Mouse (Mus musculus) heart, embryonic 10.5 days (tissue): ENCODE data around the gene Bcas3. TPM values are rescaled to one million over a fixed set of nuclear protein-coding genes. Genes with fewer than 3 reads are reported as not detected.

Experiments
- DNase-seq: peaks from one replicate; pipeline ENCODE4 v3.0.0-alpha.2; 2017; ENCODE audit warnings: low spot score
- H3K27ac ChIP-seq: fragments of 300-500 bp; sonication (generic); 2 replicates; pipeline ENCODE4 v1.5.1; 2016; ENCODE audit warnings: mild to moderate bottlenecking
- H3K27me3 ChIP-seq: fragments of 300-500 bp; sonication (generic); 2 replicates; pipeline ENCODE4 v1.6.1; 2016; ENCODE audit warnings: mild to moderate bottlenecking; ENCODE audit not compliant: poor library complexity, insufficient read depth, severe bottlenecking
- H3K36me3 ChIP-seq: fragments of 300-500 bp; sonication (generic); 2 replicates; pipeline ENCODE4 v1.6.1; 2016; ENCODE audit warnings: mild to moderate bottlenecking, moderate library complexity
- H3K4me1 ChIP-seq: fragments of 300-500 bp; sonication (generic); 2 replicates; pipeline ENCODE4 v1.6.1; 2016; ENCODE audit warnings: mild to moderate bottlenecking
- H3K4me3 ChIP-seq: fragments of 300-500 bp; sonication (generic); 2 replicates; pipeline ENCODE4 v1.5.1; 2016; ENCODE audit warnings: mild to moderate bottlenecking, moderate library complexity
- H3K9me3 ChIP-seq: fragments of 300-500 bp; sonication (generic); 2 replicates; pipeline ENCODE4 v1.6.1; 2016; ENCODE audit warnings: mild to moderate bottlenecking, moderate library complexity
- WGBS: fragments of 180-500 bp; shearing (Covaris S2); methylation state at CpG from one replicate; pipeline ENCODE4 v1.1.7; 2016; 5-methylcytosine and 5-hydroxymethylcytosine counted together
- polyA plus RNA-seq: library from polyadenylated mRNA; unstranded; fragments of >200 nt; fragmentation: Nextera tagmentation; extraction: Ambion mirVana; gene quantifications from 2 replicates; pipeline ENCODE4 v1.2.1, GENCODE M21; 2016

The Bcas3 gene
- polyA plus RNA-seq, 1 experiment from 2014 or later = 22.4 TPM

- WGBS = 40% methylated on average over 12 of the region's 12 CpGs
- Histone ChIP-seq H3K36me3 (no peaks in the 10 kb centered on the region), H3K4me1 (peaks cover 52% of the 10 kb centered on the region), H3K4me3 (0 out of 2 replicates have a peak overlapping the region, but pooled peaks have one; percentile 12), H3K27ac (peak overlapping the region; percentile 79), H3K9me3 (no peaks in the 10 kb centered on the region), H3K27me3 (no peaks in the 10 kb centered on the region)
- no peak for DNase-seq
Measured at GRCm38 (mm10) chr11:85644027-85644747, 291.2 kb downstream of the Bcas3 start.

- 56% methylated on average over 6 of the region's 6 CpGs for WGBS
- DNase-seq = no peak
- Histone ChIP-seq H3K4me3 (no peak overlapping the region), H3K4me1 (peaks cover 47% of the 10 kb centered on the region), H3K36me3 (no peaks in the 10 kb centered on the region), H3K27ac (peak overlapping the region; percentile 79), H3K27me3 (no peaks in the 10 kb centered on the region), H3K9me3 (no peaks in the 10 kb centered on the region)
Measured at GRCm38 (mm10) chr11:85644748-85645060, 291.7 kb downstream of the Bcas3 start.

- no peak overlapping the region for H3K27ac ChIP-seq
- no peaks in the 10 kb centered on the region for H3K27me3 ChIP-seq
- H3K9me3 ChIP-seq = no peaks in the 10 kb centered on the region
- H3K4me1 ChIP-seq = peaks cover 44% of the 10 kb centered on the region
- WGBS = 75% methylated on average over 7 of the region's 7 CpGs
- H3K36me3 ChIP-seq = no peaks in the 10 kb centered on the region
- no peak overlapping the region for H3K4me3 ChIP-seq
- DNase-seq = no peak
Measured at GRCm38 (mm10) chr11:85645152-85645835, 292.3 kb downstream of the Bcas3 start.

GRCm38 (mm10) chr11:85648893-85649292 is 295.9 kb downstream of the Bcas3 start:
- Histone ChIP-seq H3K4me3 (no peak overlapping the region), H3K27ac (no peak overlapping the region), H3K27me3 (no peaks in the 10 kb centered on the region), H3K9me3 (no peaks in the 10 kb centered on the region), H3K4me1 (peaks cover 21% of the 10 kb centered on the region), H3K36me3 (no peaks in the 10 kb centered on the region)
- DNase-seq = no peak
- 66% methylated on average over 3 of the region's 3 CpGs for WGBS

- Histone ChIP-seq H3K27me3 (no peaks in the 10 kb centered on the region), H3K36me3 (no peaks in the 10 kb centered on the region), H3K4me1 (peaks cover 16% of the 10 kb centered on the region), H3K9me3 (no peaks in the 10 kb centered on the region), H3K27ac (no peak overlapping the region), H3K4me3 (no peak overlapping the region)
- DNase-seq = no peak
- WGBS = 89% methylated on average over 9 of the region's 9 CpGs
Measured at GRCm38 (mm10) chr11:85649373-85649772, 296.4 kb downstream of the Bcas3 start.

GRCm38 (mm10) chr11:85657471-85657870 is 304.5 kb downstream of the Bcas3 start:
- 0 out of 2 replicates have a peak, but pooled peaks cover 4% of the 10 kb centered on the region for H3K27me3 ChIP-seq
- H3K4me1 ChIP-seq = peaks cover 8% of the 10 kb centered on the region; the same call in 1 of the 2 replicates
- DNase-seq = no peak
- 79% methylated on average over 4 of the region's 4 CpGs for WGBS
- H3K36me3 ChIP-seq = no peaks in the 10 kb centered on the region
- no peaks in the 10 kb centered on the region for H3K9me3 ChIP-seq
- no peak overlapping the region for H3K4me3 ChIP-seq
- peak overlapping the region; percentile 18; the same call in 1 of the 2 replicates for H3K27ac ChIP-seq

- Histone ChIP-seq H3K4me1 (peaks cover 8% of the 10 kb centered on the region; the same call in 1 of the 2 replicates), H3K4me3 (no peak overlapping the region), H3K36me3 (no peaks in the 10 kb centered on the region)
Measured at GRCm38 (mm10) chr11:85660304-85660703, 307.3 kb downstream of the Bcas3 start.

GRCm38 (mm10) chr11:85667176-85667575 is 314.2 kb downstream of the Bcas3 start:
- no peaks in the 10 kb centered on the region for H3K9me3 ChIP-seq
- H3K4me1 ChIP-seq = peaks cover 17% of the 10 kb centered on the region
- no peak overlapping the region for H3K27ac ChIP-seq
- no peak overlapping the region for H3K4me3 ChIP-seq
- no peak for DNase-seq
- no peaks in the 10 kb centered on the region for H3K36me3 ChIP-seq
- no peaks in the 10 kb centered on the region for H3K27me3 ChIP-seq
- 59% methylated on average over 7 of the region's 7 CpGs for WGBS

More at GRCm38 (mm10) chr11:85660304-85660703, 307.3 kb downstream of the Bcas3 start:
- H3K27me3 ChIP-seq = 0 out of 2 replicates have a peak, but pooled peaks cover 4% of the 10 kb centered on the region
- DNase-seq = no peak
- no peaks in the 10 kb centered on the region for H3K9me3 ChIP-seq
- WGBS = 70% methylated on average over 4 of the region's 4 CpGs
- no peak overlapping the region for H3K27ac ChIP-seq

GRCm38 (mm10) chr11:85667741-85668140 is 314.8 kb downstream of the Bcas3 start:
- no peak overlapping the region for H3K27ac ChIP-seq
- H3K9me3 ChIP-seq = no peaks in the 10 kb centered on the region
- peaks cover 17% of the 10 kb centered on the region for H3K4me1 ChIP-seq
- no peak overlapping the region for H3K4me3 ChIP-seq
- H3K27me3 ChIP-seq = no peaks in the 10 kb centered on the region
- H3K36me3 ChIP-seq = no peaks in the 10 kb centered on the region
- no peak for DNase-seq
- 52% methylated on average over 9 of the region's 9 CpGs for WGBS

- H3K27me3 ChIP-seq = no peaks in the 10 kb centered on the region
- no peaks in the 10 kb centered on the region for H3K9me3 ChIP-seq
- H3K36me3 ChIP-seq = no peaks in the 10 kb centered on the region
- no peak for DNase-seq
- 76% methylated on average over 10 of the region's 10 CpGs for WGBS
- H3K4me1 ChIP-seq = peaks cover 25% of the 10 kb centered on the region
- no peak overlapping the region for H3K27ac ChIP-seq
- no peak overlapping the region for H3K4me3 ChIP-seq
Measured at GRCm38 (mm10) chr11:85672881-85673475, 320.0 kb downstream of the Bcas3 start.

- DNase-seq = no peak
- Histone ChIP-seq H3K27ac (0 out of 2 replicates have a peak overlapping the region, but pooled peaks have one; percentile 18), H3K9me3 (no peaks in the 10 kb centered on the region), H3K4me1 (peaks cover 13% of the 10 kb centered on the region), H3K4me3 (no peak overlapping the region), H3K27me3 (no peaks in the 10 kb centered on the region), H3K36me3 (no peaks in the 10 kb centered on the region)
- WGBS = 48% methylated on average over 4 of the region's 4 CpGs
Measured at GRCm38 (mm10) chr11:85675244-85675643, 322.3 kb downstream of the Bcas3 start.

- Histone ChIP-seq H3K27ac (no peak overlapping the region), H3K4me1 (peaks cover 13% of the 10 kb centered on the region)
- peak; percentile 71 for DNase-seq
Measured at GRCm38 (mm10) chr11:85676357-85677004, 323.5 kb downstream of the Bcas3 start.

More at GRCm38 (mm10) chr11:85676357-85677004, 323.5 kb downstream of the Bcas3 start:
- Histone ChIP-seq H3K36me3 (no peaks in the 10 kb centered on the region), H3K27me3 (no peaks in the 10 kb centered on the region), H3K9me3 (no peaks in the 10 kb centered on the region), H3K4me3 (no peak overlapping the region)
- 38% methylated on average over 10 of the region's 10 CpGs for WGBS
